Mouse (Mus musculus) neural tube, embryonic 15.5 days (tissue): ENCODE measurements around the gene Cebpe. TPM values are rescaled to one million over a fixed set of nuclear protein-coding genes. Genes with fewer than 3 reads are reported as not detected.

Source experiments
- ATAC-seq: fragments of 200-750 bp; cut with Nextera tagmentation; 2 replicates; pipeline ENCODE4 v1.8.0; 2017; ENCODE audit warnings: mild to moderate bottlenecking, moderate TSS enrichment, moderate library complexity; ENCODE audit not compliant: low FRiP score
- H3K27ac ChIP-seq: fragments of 300-500 bp; sonication (generic); replicated peaks from 2 replicates; pipeline ENCODE4 v1.5.1; 2015; ENCODE audit warnings: mild to moderate bottlenecking, inconsistent platforms
- H3K27me3 ChIP-seq: fragments of 300-500 bp; sonication (generic); replicated peaks from 2 replicates; pipeline ENCODE4 v1.6.1; 2015; ENCODE audit warnings: inconsistent platforms
- H3K36me3 ChIP-seq: fragments of 300-500 bp; sonication (generic); 2 replicates; pipeline ENCODE4 v1.6.1; 2015; ENCODE audit warnings: inconsistent platforms
- H3K4me1 ChIP-seq: fragments of 300-500 bp; sonication (generic); 2 replicates; pipeline ENCODE4 v1.6.1; 2015; ENCODE audit warnings: inconsistent platforms
- H3K4me2 ChIP-seq: fragments of 300-500 bp; sonication (generic); 2 replicates; pipeline ENCODE4 v1.6.1; 2015; ENCODE audit warnings: inconsistent platforms, mild to moderate bottlenecking, moderate library complexity
- H3K4me3 ChIP-seq: fragments of 300-500 bp; sonication (generic); replicated peaks from 2 replicates; pipeline ENCODE4 v1.5.1; 2015; ENCODE audit warnings: mild to moderate bottlenecking, inconsistent platforms
- H3K9ac ChIP-seq: fragments of 300-500 bp; sonication (generic); replicated peaks from 2 replicates; pipeline ENCODE4 v1.6.1; 2015; ENCODE audit warnings: mild to moderate bottlenecking, inconsistent platforms
- H3K9me3 ChIP-seq: fragments of 300-500 bp; sonication (generic); replicated peaks from 2 replicates; pipeline ENCODE4 v1.6.1; 2016; ENCODE audit warnings: inconsistent platforms
- WGBS: fragments of 180-500 bp; shearing (Covaris S2); methylation state at CpG from one replicate; pipeline ENCODE4 v1.1.7; 2015; ENCODE audit warnings: mixed read lengths; 5-methylcytosine and 5-hydroxymethylcytosine counted together
- polyA plus RNA-seq: library from polyadenylated mRNA; unstranded; fragments of >200 nt; fragmentation: Nextera tagmentation; extraction: Ambion mirVana; gene quantifications from 2 replicates; pipeline ENCODE4 v1.2.1, GENCODE M21; 2015

Cebpe gene
- polyA plus RNA-seq, 1 experiment from 2014 or later: 0.12 TPM

- no peak overlapping the region for H3K4me2 ChIP-seq
- 90% methylated on average over 6 of the region's 6 CpGs for WGBS
- ATAC-seq: no peak
Measured at GRCm38 (mm10) chr14:54741721-54742120, 29.7 kb upstream of the Cebpe start.

GRCm38 (mm10) chr14:54737634-54738033, 25.7 kb upstream of the Cebpe start:
- H3K27me3 ChIP-seq: no peaks in the 10 kb centered on the region
- H3K9me3 ChIP-seq: no peaks in the 10 kb centered on the region
- H3K36me3 ChIP-seq: no peaks in the 10 kb centered on the region
- H3K4me1 ChIP-seq: peaks cover 5% of the 10 kb centered on the region; the same call in 1 of the 2 replicates
- no peak overlapping the region for H3K9ac ChIP-seq
- 0 out of 2 replicates have a peak overlapping the region, but pooled peaks have one; percentile 63 for H3K27ac ChIP-seq
- H3K4me3 ChIP-seq: no peak overlapping the region
- WGBS: 74% methylated on average over 10 of the region's 10 CpGs
- H3K4me2 ChIP-seq: no peak overlapping the region
- no peak for ATAC-seq

More at GRCm38 (mm10) chr14:54741721-54742120, 29.7 kb upstream of the Cebpe start:
- no peak overlapping the region for H3K27ac ChIP-seq
- H3K9me3 ChIP-seq: no peaks in the 10 kb centered on the region
- no peak overlapping the region for H3K9ac ChIP-seq
- no peaks in the 10 kb centered on the region for H3K36me3 ChIP-seq
- peaks cover 4% of the 10 kb centered on the region; the same call in 1 of the 2 replicates for H3K4me1 ChIP-seq
- no peaks in the 10 kb centered on the region for H3K27me3 ChIP-seq
- no peak overlapping the region for H3K4me3 ChIP-seq

- H3K27me3 ChIP-seq: no peaks in the 10 kb centered on the region
- H3K4me1 ChIP-seq: peaks cover 5% of the 10 kb centered on the region; the same call in 1 of the 2 replicates
- no peak overlapping the region for H3K4me3 ChIP-seq
- WGBS: 65% methylated on average over 14 of the region's 14 CpGs
- H3K4me2 ChIP-seq: no peak overlapping the region
- peak overlapping the region; percentile 63 for H3K27ac ChIP-seq
- H3K36me3 ChIP-seq: no peaks in the 10 kb centered on the region
- H3K9me3 ChIP-seq: no peaks in the 10 kb centered on the region
- no peak overlapping the region for H3K9ac ChIP-seq
- peak; percentile 69; the same call in 1 of the 2 replicates for ATAC-seq
Measured at GRCm38 (mm10) chr14:54736555-54737552, 24.9 kb upstream of the Cebpe start.

GRCm38 (mm10) chr14:54735221-54735620, 23.2 kb upstream of the Cebpe start:
- no peak overlapping the region for H3K4me3 ChIP-seq
- no peaks in the 10 kb centered on the region for H3K27me3 ChIP-seq
- H3K27ac ChIP-seq: no peak overlapping the region
- H3K4me2 ChIP-seq: no peak overlapping the region
- no peaks in the 10 kb centered on the region for H3K36me3 ChIP-seq
- H3K9me3 ChIP-seq: no peaks in the 10 kb centered on the region
- WGBS: 81% methylated on average over 4 of the region's 4 CpGs
- H3K9ac ChIP-seq: no peak overlapping the region
- no peak for ATAC-seq
- H3K4me1 ChIP-seq: peaks cover 5% of the 10 kb centered on the region; the same call in 1 of the 2 replicates

GRCm38 (mm10) chr14:54734004-54734403, 22.0 kb upstream of the Cebpe start:
- Histone ChIP-seq H3K9ac (no peak overlapping the region), H3K4me1 (peaks cover 5% of the 10 kb centered on the region; the same call in 1 of the 2 replicates), H3K27me3 (no peaks in the 10 kb centered on the region), H3K9me3 (no peaks in the 10 kb centered on the region), H3K4me2 (no peak overlapping the region), H3K27ac (no peak overlapping the region), H3K4me3 (no peak overlapping the region), H3K36me3 (no peaks in the 10 kb centered on the region)
- 76% methylated on average over 4 of the region's 4 CpGs for WGBS
- no peak for ATAC-seq

GRCm38 (mm10) chr14:54732206-54732605, 20.2 kb upstream of the Cebpe start:
- no peak overlapping the region for H3K4me2 ChIP-seq
- H3K9me3 ChIP-seq: no peaks in the 10 kb centered on the region
- WGBS: 94% methylated on average over 8 of the region's 8 CpGs
- H3K9ac ChIP-seq: no peak overlapping the region
- no peak overlapping the region for H3K27ac ChIP-seq
- no peak overlapping the region for H3K4me3 ChIP-seq
- H3K4me1 ChIP-seq: peaks cover 5% of the 10 kb centered on the region; the same call in 1 of the 2 replicates
- H3K36me3 ChIP-seq: no peaks in the 10 kb centered on the region
- no peak for ATAC-seq
- no peaks in the 10 kb centered on the region for H3K27me3 ChIP-seq

GRCm38 (mm10) chr14:54730305-54730704, 18.3 kb upstream of the Cebpe start:
- WGBS: 92% methylated on average over 6 of the region's 6 CpGs
- Histone ChIP-seq H3K4me1 (no peaks in the 10 kb centered on the region), H3K27ac (no peak overlapping the region), H3K27me3 (no peaks in the 10 kb centered on the region), H3K9ac (no peak overlapping the region), H3K9me3 (no peaks in the 10 kb centered on the region), H3K4me2 (no peak overlapping the region), H3K36me3 (no peaks in the 10 kb centered on the region), H3K4me3 (no peak overlapping the region)
- ATAC-seq: no peak

- ATAC-seq: no peak; the same call in 1 of the 2 replicates
- Histone ChIP-seq H3K27ac (no peak overlapping the region), H3K9ac (no peak overlapping the region), H3K36me3 (no peaks in the 10 kb centered on the region), H3K9me3 (no peaks in the 10 kb centered on the region), H3K4me1 (no peaks in the 10 kb centered on the region), H3K4me2 (no peak overlapping the region), H3K27me3 (no peaks in the 10 kb centered on the region), H3K4me3 (no peak overlapping the region)
- 77% methylated on average over 13 of the region's 13 CpGs for WGBS
Measured at GRCm38 (mm10) chr14:54728823-54729653, 17.1 kb upstream of the Cebpe start.

GRCm38 (mm10) chr14:54727565-54727964, 15.6 kb upstream of the Cebpe start:
- no peak overlapping the region for H3K4me3 ChIP-seq
- H3K9me3 ChIP-seq: no peaks in the 10 kb centered on the region
- no peak overlapping the region for H3K27ac ChIP-seq
- H3K27me3 ChIP-seq: no peaks in the 10 kb centered on the region
- no peak overlapping the region for H3K9ac ChIP-seq
- no peaks in the 10 kb centered on the region for H3K36me3 ChIP-seq
- H3K4me2 ChIP-seq: no peak overlapping the region
- no peaks in the 10 kb centered on the region for H3K4me1 ChIP-seq
- no peak for ATAC-seq
- 83% methylated on average over 5 of the region's 5 CpGs for WGBS

GRCm38 (mm10) chr14:54724049-54724448, 12.1 kb upstream of the Cebpe start:
- Histone ChIP-seq H3K36me3 (no peaks in the 10 kb centered on the region), H3K4me1 (no peaks in the 10 kb centered on the region), H3K27ac (no peak overlapping the region), H3K27me3 (no peaks in the 10 kb centered on the region), H3K9me3 (no peaks in the 10 kb centered on the region), H3K4me3 (no peak overlapping the region), H3K4me2 (no peak overlapping the region), H3K9ac (no peak overlapping the region)
- no peak for ATAC-seq
- 85% methylated on average over 6 of the region's 6 CpGs for WGBS

GRCm38 (mm10) chr14:54721711-54722110, 9.7 kb upstream of the Cebpe start:
- Histone ChIP-seq H3K27me3 (no peaks in the 10 kb centered on the region), H3K4me1 (no peaks in the 10 kb centered on the region), H3K9me3 (no peaks in the 10 kb centered on the region), H3K36me3 (no peaks in the 10 kb centered on the region), H3K9ac (no peak overlapping the region), H3K4me2 (no peak overlapping the region), H3K27ac (no peak overlapping the region), H3K4me3 (no peak overlapping the region)
- no peak for ATAC-seq
- WGBS: 87% methylated on average over 10 of the region's 10 CpGs
